Mouse (Mus musculus): ENCODE data around the gene Gm17651. TPM values are rescaled to one million over a fixed set of nuclear protein-coding genes. Genes with fewer than 3 reads are reported as not detected.

Gene Gm17651
- polyA plus RNA-seq, 1 experiment from 2014 or later = not detected

DNA sequence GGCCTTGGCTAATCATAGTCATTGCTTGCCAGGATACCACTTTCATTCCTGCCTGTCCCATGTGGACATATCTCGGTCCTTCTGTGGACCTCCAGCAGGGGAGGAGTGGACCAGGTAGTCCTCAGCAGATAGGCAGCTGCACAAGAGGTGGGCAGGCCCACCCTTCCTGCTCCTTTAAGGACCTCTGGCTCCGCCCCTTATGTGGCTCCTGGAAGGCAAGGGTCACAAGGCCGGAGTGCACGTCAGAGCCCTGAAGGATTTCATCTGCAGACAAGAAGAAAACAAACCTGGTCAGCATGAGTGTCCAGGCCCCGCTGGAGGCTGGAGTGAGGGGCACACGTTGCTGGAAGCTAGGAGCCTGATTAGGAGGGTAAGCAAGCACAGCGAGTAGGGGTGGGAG lies 16.1 kb upstream of the Gm17651 start:
- Histone ChIP-seq H3K36me3 (ENCODE audit: insufficient read depth) (no peaks in the 10 kb centered on the region), H3K27ac (ENCODE audit: low read depth) (no peak overlapping the region), H3K4me3 (ENCODE audit: low read depth, low read length) (no peak overlapping the region), H3K4me2 (no peak overlapping the region), H3K4me1 (ENCODE audit: insufficient read depth) (no peaks in the 10 kb centered on the region), H3K27me3 (ENCODE audit: insufficient read depth, low read length) (no peaks in the 10 kb centered on the region), H3K9me3 (ENCODE audit: low read depth, low read length) (no peaks in the 10 kb centered on the region), H3K9ac (no peak overlapping the region)
- ATAC-seq (ENCODE audit: insufficient read depth) = 0 out of 2 replicates have a peak, but pooled peaks have one; percentile 47
- WGBS = 29% methylated on average over 7 of the region's 7 CpGs
- DNase-seq = no peak
- no peak for TF ChIP-seq CTCF (IDR thresholded peaks at IDR 0.05; ENCODE audit: low read depth)

DNA sequence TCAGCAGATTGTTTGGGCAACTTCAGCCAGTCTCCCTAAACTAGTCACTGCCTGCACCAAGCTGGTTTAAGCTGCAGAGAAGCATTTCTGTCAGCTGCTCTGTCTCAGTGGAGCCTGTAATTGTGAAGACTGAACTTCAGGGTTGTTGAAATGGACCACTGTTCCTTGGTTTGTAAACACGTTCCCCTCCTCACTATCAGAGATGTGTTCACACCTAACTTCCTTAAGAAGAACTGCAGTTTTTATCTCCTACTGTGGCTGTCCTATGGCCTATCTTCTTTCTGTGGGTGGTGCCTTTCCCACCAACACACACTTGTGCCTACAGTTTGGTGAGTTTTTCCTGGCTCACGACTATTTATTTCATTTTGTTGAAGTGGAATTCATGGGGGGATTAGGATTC lies 14.8 kb upstream of the Gm17651 start:
- DNase-seq (no peak), ATAC-seq (ENCODE audit: insufficient read depth) (no peak)
- Histone ChIP-seq H3K27me3 (ENCODE audit: insufficient read depth, low read length) (no peaks in the 10 kb centered on the region), H3K36me3 (ENCODE audit: insufficient read depth) (no peaks in the 10 kb centered on the region), H3K4me1 (ENCODE audit: insufficient read depth) (no peaks in the 10 kb centered on the region), H3K27ac (ENCODE audit: low read depth) (no peak overlapping the region), H3K9ac (no peak overlapping the region), H3K4me3 (ENCODE audit: low read depth, low read length) (no peak overlapping the region), H3K4me2 (no peak overlapping the region), H3K9me3 (ENCODE audit: low read depth, low read length) (no peaks in the 10 kb centered on the region)
- WGBS = 62% methylated on average over 2 of the region's 2 CpGs
- no peak for TF ChIP-seq CTCF (IDR thresholded peaks at IDR 0.05; ENCODE audit: low read depth)

DNA sequence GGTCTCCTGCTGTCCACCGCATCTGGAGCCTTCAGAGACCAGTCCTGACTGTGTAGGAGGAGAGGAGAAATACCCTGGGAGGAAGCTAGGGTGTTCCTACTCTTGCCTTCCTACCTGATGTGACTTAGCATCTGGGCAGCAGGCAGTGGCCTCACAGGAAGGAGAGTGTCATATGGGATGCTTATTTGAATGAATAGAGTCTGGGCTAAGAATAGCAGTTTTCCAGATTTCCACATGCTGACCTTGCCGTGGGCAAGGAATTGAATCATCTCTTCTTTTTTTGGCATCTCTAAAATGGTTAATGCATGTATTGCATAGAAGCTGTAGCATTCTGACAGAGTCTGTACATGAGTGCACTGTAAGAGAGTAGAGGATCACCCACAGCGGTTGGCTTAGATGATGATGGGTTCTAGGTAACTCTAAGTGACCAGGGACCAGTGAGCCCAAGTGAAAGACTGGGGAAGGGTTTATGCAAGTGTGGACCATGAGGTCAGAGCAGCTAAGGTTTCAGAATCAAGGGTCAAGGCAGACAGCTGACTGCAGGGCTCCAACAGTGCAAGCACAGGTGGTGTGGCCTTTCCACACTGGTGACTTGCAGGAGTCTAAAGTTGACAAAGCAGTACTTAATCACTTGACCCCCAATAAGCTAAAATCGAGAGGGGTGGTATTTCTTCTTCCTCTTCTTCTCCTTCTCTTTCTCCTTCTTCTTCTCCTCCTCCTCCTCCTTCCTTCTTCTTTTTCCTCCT lies 12.1 kb upstream of the Gm17651 start:
- no peak overlapping the region for H3K4me2 ChIP-seq
- no peak for TF ChIP-seq CTCF (IDR thresholded peaks at IDR 0.05; ENCODE audit: low read depth)
- no peaks in the 10 kb centered on the region for H3K36me3 ChIP-seq (ENCODE audit: insufficient read depth)
- no peaks in the 10 kb centered on the region for H3K27me3 ChIP-seq (ENCODE audit: insufficient read depth, low read length)
- ATAC-seq (ENCODE audit: insufficient read depth) = no peak
- 78% methylated on average over 4 of the region's 4 CpGs for WGBS
- no peak overlapping the region for H3K27ac ChIP-seq (ENCODE audit: low read depth)
- H3K4me3 ChIP-seq (ENCODE audit: low read depth, low read length) = no peak overlapping the region
- no peaks in the 10 kb centered on the region for H3K4me1 ChIP-seq (ENCODE audit: insufficient read depth)
- H3K9ac ChIP-seq = no peak overlapping the region
- no peaks in the 10 kb centered on the region for H3K9me3 ChIP-seq (ENCODE audit: low read depth, low read length)
- DNase-seq = no peak

DNA sequence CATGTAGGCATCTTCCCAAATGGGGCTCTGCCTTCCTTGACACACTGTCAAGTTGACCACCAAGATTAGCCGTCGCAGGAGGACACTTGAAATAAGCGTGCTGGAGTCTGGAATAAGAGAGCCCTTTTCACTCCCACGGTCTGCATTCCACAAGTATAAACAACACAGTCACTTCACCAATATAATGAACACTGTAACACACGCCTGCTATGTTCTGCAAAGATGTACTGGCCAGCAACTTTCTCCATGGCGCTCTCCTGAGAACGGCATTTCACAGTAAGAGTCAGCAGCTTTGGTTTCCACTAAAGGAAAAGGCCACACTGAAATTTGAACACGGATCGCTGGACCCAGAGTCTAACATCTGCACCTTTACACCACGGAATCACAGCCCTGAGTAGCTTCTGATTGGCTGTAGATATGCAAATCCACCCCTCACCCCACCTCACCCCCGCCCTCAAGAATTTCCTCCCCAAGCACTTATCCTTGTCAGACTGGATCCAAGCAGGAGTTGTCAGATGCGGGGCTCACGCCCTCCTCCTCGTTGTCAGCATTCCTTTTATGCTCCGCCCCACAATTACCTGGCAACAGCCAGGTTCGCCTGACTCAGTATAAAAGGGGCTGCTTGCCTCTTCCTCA lies 9.2 kb upstream of the Gm17651 start:
- Histone ChIP-seq H3K9ac (no peak overlapping the region), H3K4me1 (ENCODE audit: insufficient read depth) (no peaks in the 10 kb centered on the region; the same call in 1 of the 2 replicates), H3K27me3 (ENCODE audit: insufficient read depth, low read length) (no peaks in the 10 kb centered on the region), H3K36me3 (ENCODE audit: insufficient read depth) (no peaks in the 10 kb centered on the region), H3K27ac (ENCODE audit: low read depth) (peak overlapping the region; percentile 47; the same call in 1 of the 2 replicates), H3K4me3 (ENCODE audit: low read depth, low read length) (no peak overlapping the region), H3K9me3 (ENCODE audit: low read depth, low read length) (no peaks in the 10 kb centered on the region), H3K4me2 (peak overlapping the region; percentile 38)
- ATAC-seq (ENCODE audit: insufficient read depth) (peak; percentile 72), DNase-seq (peak; percentile 67)
- 6% methylated on average over 16 of the region's 16 CpGs for WGBS
- no peak for TF ChIP-seq CTCF (IDR thresholded peaks at IDR 0.05; ENCODE audit: low read depth)

DNA sequence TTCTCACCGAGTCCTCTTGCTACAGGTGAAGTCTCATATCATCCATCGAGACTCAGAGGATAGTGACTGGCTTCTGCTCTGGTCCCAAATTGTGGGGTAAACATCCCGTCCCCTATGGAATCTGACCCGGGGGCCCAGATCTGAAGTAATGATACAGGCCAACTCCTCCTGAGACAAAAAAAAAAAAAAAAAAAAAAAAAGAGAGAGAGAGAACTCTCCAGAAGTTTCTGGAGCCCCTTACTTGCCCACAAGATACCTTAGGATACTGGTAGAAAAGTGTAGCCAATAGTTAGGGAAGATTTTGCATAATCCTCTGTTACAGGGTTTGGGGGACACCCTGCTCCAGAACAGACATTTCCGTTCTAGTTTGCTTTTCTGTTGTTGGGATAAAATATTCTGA lies 8.1 kb upstream of the Gm17651 start:
- Histone ChIP-seq H3K4me3 (ENCODE audit: low read depth, low read length) (peak overlapping the region; percentile 41; the same call in 1 of the 2 replicates), H3K27ac (ENCODE audit: low read depth) (no peak overlapping the region), H3K27me3 (ENCODE audit: insufficient read depth, low read length) (no peaks in the 10 kb centered on the region), H3K36me3 (ENCODE audit: insufficient read depth) (no peaks in the 10 kb centered on the region), H3K9me3 (ENCODE audit: low read depth, low read length) (no peaks in the 10 kb centered on the region), H3K9ac (no peak overlapping the region), H3K4me2 (peak overlapping the region; percentile 87), H3K4me1 (ENCODE audit: insufficient read depth) (no peaks in the 10 kb centered on the region; the same call in 1 of the 2 replicates)
- DNase-seq (no peak), ATAC-seq (ENCODE audit: insufficient read depth) (no peak)
- no peak for TF ChIP-seq CTCF (IDR thresholded peaks at IDR 0.05; ENCODE audit: low read depth)
- 20% methylated on average over 5 of the region's 5 CpGs for WGBS

DNA sequence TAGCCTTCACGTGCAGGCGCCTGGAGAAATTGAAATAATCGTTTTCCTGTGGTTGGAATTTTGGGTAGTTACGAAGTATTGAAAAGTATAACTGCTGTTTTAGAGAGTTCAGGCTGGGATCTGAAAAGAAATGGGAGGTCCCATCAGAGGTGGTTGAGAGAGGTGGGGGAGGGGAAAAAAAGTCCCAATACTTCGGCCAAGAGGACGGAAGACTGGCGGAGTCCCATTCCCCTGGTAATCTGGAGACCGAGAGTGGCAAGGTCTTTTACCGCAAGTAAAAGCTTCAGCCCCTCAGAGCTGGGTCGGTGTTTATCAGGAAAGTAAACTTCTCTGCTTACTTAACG lies 7.6 kb upstream of the Gm17651 start:
- H3K4me3 ChIP-seq (ENCODE audit: low read depth, low read length) = peak overlapping the region; percentile 41
- DNase-seq = peak; percentile 35
- H3K4me2 ChIP-seq = peak overlapping the region; percentile 87
- H3K9ac ChIP-seq = peak overlapping the region; percentile 23; the same call in 1 of the 2 replicates
- no peak for TF ChIP-seq CTCF (IDR thresholded peaks at IDR 0.05; ENCODE audit: low read depth)
- no peaks in the 10 kb centered on the region for H3K9me3 ChIP-seq (ENCODE audit: low read depth, low read length)
- ATAC-seq (ENCODE audit: insufficient read depth) = no peak
- no peak overlapping the region for H3K27ac ChIP-seq (ENCODE audit: low read depth)
- 2% methylated on average over 11 of the region's 11 CpGs for WGBS
- no peaks in the 10 kb centered on the region; the same call in 1 of the 2 replicates for H3K4me1 ChIP-seq (ENCODE audit: insufficient read depth)
- no peaks in the 10 kb centered on the region for H3K27me3 ChIP-seq (ENCODE audit: insufficient read depth, low read length)
- no peaks in the 10 kb centered on the region for H3K36me3 ChIP-seq (ENCODE audit: insufficient read depth)

Measured in lung, embryonic 14.5 days (tissue).